Mouse (Mus musculus): Measurements from ENCODE around the gene Dusp2.
A peak's percentile ranks its signal among the peaks of the same experiment; 100 is the strongest.

Gene Dusp2

DNA sequence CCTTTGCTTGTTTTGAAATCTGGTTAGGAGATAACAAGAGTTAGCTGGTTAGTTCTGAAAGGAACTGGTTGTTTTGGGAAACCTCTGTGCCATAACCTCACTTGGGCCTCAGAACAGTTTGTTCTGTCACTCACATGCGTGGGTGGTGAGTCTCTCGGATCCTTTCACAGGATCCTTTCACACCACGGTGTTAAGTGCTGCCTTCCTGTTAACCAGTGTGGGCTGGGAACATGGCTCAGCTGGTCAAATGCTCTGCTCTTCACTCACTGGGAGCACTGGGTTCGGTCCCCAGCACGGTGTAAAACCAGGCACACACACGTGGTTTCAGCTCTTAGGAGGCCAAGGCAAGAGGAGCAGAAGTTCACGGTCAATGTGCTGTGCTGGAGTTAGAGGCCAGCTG, 11.5 kb upstream of the Dusp2 start:
- no peak for DNase-seq (ENCODE audit: low spot score)

- no peak for DNase-seq (ENCODE audit: low spot score)
Observed at GRCm38 (mm10) chr2:127328090-127328851, 7.7 kb upstream of the Dusp2 start.

- no peak for DNase-seq (ENCODE audit: low spot score)
Observed at GRCm38 (mm10) chr2:127332807-127333570, 3.0 kb upstream of the Dusp2 start.

DNA sequence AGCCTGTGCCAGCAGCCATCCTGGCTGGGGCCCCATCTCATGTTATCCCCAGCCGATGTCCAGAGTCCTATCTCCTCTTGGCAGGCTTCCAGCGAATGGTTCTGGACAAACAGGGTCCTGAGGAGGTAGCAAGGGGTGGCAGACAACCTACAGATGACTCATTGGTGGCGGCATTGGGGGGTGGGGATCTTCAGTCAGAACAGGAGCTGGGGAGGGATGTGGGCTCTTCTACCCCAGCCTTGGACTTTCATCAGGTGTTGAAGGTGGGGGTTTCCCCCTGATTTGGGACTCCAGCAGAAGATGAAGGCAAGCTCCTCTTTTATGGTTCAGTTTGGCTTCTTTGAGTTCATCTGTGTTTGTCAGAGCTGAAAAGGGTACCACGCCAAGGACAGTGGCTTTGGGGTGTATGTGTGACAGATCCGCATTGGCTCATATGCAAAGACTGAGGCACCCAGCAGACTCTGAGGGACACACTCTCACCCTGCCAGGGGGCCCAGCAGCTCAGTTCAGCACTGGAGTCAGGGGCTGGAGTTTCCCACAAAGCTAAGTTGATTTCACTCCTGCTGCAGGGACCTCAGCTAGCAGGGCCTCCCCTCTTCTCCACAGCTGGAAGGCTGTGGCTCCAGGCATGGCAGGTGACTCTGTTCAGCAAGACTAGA, 1.9 kb upstream of the Dusp2 start:
- peak; percentile 25 for DNase-seq (ENCODE audit: low spot score)

DNA sequence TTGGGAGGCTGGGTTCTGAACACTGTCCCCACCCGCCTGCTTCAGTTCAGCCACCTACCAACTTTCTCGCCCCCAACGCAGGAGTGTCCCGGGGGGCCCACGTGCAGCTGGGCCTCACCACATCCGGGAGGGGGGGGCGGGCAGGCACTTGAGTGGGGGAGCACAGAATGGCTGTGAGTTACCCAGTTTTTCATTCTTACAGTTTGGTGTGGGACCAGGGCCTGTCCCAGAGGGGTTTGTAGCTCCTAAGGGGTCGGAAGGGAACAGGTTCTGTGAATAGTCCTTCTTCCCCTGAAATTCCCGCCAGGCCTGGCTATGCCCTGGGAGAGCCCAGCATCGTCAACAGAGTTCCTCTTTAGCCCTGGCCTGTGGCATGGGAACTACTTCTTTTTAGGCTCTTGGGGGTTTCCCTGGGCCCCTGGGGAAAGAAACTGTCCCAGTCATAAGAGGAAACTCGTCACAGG, 849 bp upstream of the Dusp2 start:
- DNase-seq (ENCODE audit: low spot score) = peak; percentile 42

- no peak for DNase-seq (ENCODE audit: low spot score)
Observed at GRCm38 (mm10) chr2:127336497-127336832, 506 bp downstream of the Dusp2 start.

DNA sequence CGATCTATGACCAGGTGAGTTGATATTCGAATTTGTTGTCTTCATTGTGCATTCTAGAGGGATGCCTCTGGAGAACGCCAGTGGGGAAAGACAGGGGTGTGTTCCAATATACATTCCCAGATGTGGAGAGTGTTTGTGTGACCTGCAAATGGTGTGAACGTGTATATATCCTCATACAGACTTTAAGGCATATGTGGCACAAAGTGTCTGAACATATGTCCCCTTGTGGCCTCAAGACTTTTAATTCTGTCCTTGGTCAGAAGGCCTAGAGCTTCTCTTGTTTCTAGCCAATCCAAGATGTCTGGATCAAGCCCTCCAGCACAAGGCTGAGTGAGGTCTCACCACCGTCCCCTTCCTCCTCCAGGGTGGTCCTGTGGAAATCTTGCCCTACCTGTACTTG, 926 bp downstream of the Dusp2 start:
- no peak for DNase-seq (ENCODE audit: low spot score)

DNA sequence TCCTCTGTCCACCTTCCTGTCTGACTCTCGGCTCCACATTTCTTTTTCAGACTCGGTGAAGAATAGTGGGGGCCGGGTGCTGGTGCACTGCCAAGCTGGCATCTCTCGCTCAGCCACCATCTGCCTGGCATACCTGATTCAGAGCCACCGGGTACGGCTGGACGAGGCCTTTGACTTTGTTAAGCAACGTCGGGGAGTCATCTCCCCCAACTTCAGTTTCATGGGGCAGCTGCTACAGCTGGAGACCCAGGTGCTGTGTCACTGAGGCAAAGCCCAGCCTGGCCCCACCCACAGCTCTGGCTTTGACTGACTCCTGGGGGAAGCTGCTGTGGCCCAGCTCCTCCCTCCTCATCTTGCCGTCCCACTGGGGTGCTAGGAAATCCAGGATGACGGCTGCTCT, 1.6 kb downstream of the Dusp2 start:
- DNase-seq (ENCODE audit: low spot score) = no peak

DNA sequence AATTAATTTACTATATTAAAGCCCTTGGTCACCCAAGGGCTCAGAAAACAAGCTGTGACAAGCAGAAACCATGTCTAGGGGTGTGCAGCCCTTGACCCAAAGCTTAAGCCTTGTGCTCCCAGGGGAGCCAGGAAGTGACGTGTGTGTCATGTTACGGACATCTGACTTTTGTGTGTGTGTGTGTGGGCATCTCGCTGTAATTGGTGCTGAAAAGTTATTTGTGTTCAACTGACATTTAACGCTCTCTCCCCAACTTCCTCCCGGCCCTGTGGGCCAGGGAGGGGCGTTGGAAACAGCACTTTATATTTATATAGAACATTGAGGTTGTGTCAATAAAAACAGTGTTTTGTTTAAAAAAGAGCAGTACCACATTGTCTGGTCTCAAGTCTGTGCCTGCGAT, 2.1 kb downstream of the Dusp2 start:
- DNase-seq (ENCODE audit: low spot score) = peak; percentile 34

- no peak for DNase-seq (ENCODE audit: low spot score)
Observed at GRCm38 (mm10) chr2:127338416-127338815, 2.5 kb downstream of the Dusp2 start, which contains the start of gene Astl. TSS of gene Astl (plus strand) at chr2:127338639.

DNA sequence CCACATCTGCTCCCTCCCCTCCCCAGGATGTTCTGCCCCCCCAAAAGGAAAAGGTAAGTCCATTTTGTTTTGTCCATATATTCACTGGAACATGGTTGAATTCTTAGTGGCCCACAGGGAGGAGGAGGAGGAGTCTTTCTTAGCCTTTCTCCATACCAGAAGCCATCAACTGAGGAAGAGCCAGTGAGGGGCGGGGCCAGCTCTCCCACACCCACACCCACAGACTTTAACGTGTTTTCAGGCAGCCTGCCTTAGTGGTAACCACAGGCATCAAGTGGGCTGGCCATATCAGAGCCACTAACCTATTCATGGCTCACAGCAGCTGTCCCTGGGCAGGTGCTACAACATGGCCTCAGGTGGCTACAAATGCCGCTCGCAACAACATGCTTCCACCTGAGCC, 2.9 kb downstream of the Dusp2 start:
- no peak for DNase-seq (ENCODE audit: low spot score)

GRCm38 (mm10) chr2:127339262-127339661, 3.3 kb downstream of the Dusp2 start:
- DNase-seq (ENCODE audit: low spot score) = no peak

DNA sequence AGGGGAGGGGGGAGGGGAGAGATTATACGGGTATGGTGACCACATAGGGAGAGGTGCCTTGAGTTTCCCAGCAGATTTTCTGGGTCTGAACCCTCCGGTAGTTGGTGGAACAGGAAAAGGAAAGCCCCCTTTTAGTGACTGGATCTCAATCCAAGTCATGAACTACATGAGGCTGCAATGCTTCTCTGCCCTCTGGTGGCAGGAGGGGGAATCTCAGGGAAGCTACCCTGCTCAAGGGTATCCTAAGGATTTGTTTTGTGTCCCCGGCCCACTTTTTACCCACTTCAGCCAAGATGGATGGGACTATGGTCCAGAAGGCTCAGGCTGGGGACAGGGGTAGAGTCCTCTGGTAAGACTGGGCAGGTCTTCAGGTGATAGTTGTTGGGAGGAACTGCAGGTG, 5.2 kb downstream of the Dusp2 start:
- DNase-seq (ENCODE audit: low spot score) = peak; percentile 40

DNA sequence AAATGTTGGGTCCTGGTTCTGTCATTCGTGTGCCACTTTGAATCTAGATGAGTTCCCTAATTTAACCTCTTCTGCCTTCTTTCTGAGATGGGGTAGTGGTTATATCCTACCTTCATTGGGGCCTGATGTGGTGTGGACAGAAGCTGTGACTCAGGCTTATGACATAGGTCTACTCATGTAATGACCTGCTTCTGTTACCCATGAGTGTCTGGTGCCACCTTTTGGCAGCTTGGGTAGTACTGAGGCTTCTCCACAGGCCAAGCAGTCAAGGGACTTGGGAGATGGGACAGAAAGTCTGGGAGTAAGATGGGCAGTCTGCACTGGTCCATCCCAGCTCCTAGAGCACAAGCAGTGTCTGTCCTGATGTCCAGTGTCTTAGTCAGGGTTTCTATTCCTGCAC, 10.4 kb downstream of the Dusp2 start:
- no peak for DNase-seq (ENCODE audit: low spot score)

DNA sequence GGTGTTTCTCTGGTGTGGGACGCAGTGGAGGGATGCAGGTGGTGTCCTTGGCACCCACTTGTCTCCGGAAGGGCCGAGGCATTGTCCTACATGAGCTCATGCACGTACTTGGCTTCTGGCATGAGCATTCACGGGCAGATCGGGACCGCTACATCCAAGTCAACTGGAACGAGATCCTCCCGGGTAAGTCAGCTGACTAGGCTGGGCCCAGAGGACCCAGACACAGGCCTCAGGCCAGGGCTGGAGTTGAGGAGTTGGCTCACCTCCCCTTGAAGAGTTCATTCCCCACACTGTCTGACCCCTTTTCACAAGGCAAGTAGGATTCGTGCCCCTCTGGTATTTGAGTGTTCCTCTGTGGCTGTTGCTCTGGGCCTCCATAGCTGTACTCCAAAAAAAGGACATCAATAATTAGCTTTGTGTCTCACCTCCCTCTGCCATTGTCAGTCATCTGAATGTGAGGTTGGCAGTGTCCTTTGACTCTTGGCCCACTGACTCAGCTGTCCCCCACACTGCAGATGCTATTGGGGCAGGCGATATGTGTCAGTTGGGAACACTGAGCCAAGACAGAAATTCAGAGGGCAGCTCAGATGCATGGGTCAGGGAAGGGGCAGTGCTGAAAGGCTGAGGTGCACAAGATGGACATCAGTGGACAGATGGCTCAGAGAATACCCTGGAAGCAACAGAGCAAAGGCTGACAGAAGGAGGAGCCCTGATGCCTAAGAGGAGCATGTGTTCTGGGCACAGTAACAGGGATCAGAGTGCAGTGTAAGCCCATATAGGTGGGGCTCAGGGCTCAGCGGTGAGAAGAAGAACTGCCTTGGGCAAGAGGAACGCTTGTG, 11.4 kb downstream of the Dusp2 start:
- no peak for DNase-seq (ENCODE audit: low spot score)

DNA sequence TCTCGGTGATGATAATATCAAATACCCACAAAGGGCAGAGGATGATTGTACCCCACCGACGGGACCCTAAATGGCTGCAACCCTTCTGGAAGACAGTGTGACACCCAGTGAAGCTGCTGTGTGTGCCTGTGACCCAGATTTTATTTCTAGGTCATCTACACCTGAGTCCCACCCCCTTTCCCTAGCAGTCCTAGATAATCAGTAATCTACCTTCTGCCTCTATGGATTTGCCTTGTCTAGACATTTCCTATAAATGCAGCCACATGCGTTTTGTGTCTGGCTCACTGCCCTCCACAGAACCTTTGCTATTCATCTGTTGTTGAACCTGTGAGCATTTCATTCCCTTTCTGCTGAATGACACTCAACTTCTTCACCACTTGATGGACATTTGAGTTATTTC, 17.9 kb downstream of the Dusp2 start:
- DNase-seq (ENCODE audit: low spot score) = no peak

- peak; percentile 80 for DNase-seq (ENCODE audit: low spot score)
Observed at GRCm38 (mm10) chr2:127362459-127363281, 26.7 kb downstream of the Dusp2 start, which contains the start of gene Adra2b. TSS of gene Adra2b (plus strand) at chr2:127363208.

GRCm38 (mm10) chr2:127363282-127363652, 27.3 kb downstream of the Dusp2 start:
- DNase-seq (ENCODE audit: low spot score) = no peak

DNA sequence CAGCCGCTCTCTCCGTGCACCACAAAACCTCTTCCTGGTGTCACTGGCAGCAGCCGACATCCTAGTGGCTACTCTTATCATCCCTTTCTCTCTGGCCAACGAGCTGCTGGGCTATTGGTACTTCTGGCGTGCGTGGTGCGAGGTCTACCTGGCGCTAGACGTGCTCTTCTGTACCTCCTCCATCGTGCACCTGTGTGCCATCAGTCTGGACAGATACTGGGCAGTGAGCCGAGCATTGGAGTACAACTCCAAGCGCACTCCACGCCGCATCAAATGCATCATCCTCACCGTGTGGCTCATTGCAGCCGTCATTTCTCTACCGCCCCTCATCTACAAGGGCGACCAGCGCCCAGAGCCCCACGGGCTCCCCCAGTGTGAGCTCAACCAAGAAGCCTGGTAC, 27.7 kb downstream of the Dusp2 start:
- DNase-seq (ENCODE audit: low spot score) = no peak

DNA sequence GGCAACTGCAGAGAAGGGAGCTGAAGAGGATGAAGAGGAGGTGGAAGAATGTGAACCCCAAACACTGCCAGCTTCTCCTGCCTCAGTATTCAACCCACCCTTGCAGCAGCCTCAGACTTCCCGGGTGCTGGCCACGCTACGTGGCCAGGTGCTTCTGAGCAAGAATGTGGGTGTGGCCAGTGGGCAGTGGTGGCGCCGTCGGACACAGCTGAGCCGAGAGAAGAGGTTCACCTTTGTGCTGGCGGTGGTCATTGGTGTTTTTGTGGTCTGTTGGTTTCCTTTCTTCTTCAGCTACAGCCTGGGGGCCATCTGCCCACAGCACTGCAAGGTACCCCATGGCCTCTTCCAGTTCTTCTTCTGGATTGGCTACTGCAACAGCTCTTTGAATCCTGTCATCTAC, 28.5 kb downstream of the Dusp2 start:
- DNase-seq (ENCODE audit: low spot score) = no peak

DNA sequence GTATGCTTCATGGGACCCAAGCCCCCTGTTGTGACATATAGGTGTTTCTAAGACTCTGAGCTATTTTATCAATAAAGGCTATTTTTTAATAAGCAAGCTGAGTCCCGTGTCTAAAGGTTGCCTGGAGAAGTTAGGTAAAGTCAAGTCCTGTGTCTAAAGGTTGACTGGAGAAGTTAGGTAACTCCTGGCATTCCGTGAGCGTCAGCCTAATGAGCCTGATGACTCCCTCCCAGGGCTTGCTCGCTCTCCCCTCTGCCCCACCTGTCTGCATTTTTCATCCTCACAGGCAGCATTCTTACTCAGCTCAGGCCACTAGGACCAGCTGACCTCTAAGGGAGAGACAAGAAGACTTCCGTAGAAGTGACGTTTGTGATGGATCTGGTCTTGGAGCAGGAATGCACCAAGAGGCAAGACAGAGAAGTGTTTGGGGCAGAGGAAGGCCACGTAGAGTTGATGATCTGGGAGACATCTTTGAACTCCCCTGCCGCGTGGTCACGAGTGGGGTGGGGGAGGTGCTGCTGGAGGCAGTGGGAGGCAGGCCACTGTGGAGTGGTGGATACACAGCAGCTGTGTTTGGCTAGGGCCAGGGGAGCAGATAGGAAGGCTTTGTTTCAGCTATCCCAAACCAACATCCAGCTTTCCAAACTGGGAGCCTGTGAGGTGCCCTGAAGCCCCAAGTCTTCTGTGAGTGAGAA, 31.3 kb downstream of the Dusp2 start:
- DNase-seq (ENCODE audit: low spot score) = no peak
